Mouse (Mus musculus) layer of hippocampus, postnatal 10 days (tissue): ENCODE measurements at regions not wholly inside any gene's neighbourhood (a gene's known extent, or its start where the extent isn't known, plus 50 kb on each side); places are given as distances from the start of the nearest gene placed in this dataset.

Experiments
- DNase-seq, 2 experiments: peaks; one replicate each; pipeline ENCODE4 v3.0.0; 2021; ENCODE audit warnings: low spot score in 2 of 2

DNA sequence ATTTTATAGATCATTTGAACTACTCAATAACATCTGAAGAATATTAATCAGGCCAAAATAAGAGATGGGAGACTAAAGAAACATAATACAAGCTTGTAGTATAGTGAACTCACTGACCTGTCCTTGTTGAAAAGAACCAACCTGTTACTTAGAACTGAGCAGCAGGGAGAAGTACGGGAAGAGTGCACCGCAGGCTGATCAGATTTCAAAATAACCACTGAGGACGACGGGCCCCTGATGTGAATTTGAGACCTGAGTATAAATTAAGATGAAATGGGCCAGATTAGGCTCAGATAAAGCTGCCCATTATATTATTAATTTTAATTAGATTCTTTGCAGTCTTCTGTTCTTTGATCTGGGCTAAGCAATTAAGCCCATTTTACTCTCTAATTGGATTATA is 391.2 kb upstream of the Tyrp1 start:
- no peak for DNase-seq

DNA sequence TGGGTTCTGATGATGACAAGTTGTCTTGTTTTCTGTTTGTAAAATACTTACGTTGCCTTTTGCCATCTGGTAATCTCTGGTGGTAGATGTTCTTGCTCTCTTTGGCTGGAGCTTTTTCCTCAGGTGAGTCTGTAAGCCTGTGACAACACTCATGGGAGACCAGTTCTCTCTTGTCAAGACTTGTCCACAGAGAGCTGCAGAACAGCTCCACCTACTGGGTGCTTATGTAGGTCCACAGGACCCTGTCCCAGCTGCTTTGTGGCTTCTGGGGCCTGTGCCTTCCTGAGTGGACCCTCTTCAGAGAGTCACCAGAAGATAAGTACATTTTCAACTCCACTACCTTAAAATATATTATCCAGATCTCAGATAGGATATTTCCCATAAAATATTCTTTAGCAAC is 370.3 kb upstream of the Tyrp1 start:
- no peak for DNase-seq

DNA sequence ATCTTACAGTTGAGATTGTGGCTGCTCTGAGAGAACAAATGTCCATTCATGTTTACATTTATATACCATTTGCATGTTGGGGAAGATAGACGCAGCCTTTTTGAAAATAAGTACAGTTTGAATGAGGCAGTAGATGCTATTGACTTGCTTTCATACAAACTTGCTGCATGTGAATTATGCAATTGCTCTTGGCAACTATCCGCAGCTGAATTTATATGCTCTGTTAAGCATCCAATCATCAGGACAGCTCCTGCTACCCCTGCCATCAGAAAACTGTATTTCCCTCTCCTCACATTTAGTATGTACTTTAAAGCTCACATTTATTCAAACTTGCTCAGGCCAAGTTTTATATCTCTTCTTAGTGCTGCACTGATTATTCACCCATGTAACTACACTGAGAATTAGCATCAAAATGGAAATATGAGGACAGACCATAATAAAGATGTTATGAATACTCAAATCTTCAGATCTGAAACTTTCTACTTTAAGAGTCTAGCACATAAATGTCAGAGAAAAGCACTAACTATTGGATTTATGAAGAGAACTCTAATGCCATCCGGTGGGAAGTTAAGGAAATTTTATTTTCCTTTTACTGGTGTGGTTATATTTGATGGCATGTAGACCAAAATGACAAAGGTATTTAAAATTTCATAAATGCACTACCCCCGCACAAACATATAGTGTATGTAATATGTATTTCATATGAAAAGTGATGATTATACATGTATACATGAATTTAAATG is 358.0 kb upstream of the Tyrp1 start:
- no peak for DNase-seq

DNA sequence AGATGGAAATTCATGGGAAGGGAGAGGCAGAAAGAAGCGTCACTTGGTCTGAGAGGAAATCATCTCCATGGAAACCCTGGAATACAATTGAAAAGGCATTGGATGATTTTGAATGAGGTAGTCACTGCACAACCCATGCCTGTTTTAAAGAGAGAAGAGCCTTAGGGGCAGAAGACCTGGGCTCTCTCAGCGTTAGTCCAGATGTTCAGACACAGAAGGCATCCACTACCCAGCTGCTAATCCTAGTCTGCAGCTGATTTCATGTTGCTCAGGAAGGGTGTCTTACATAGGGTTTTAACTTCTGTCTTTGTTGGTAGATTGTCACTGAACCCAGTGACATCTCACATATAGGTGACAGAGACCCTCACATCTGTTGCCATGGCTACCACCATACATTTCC is 318.8 kb upstream of the Tyrp1 start:
- DNase-seq: no peak

DNA sequence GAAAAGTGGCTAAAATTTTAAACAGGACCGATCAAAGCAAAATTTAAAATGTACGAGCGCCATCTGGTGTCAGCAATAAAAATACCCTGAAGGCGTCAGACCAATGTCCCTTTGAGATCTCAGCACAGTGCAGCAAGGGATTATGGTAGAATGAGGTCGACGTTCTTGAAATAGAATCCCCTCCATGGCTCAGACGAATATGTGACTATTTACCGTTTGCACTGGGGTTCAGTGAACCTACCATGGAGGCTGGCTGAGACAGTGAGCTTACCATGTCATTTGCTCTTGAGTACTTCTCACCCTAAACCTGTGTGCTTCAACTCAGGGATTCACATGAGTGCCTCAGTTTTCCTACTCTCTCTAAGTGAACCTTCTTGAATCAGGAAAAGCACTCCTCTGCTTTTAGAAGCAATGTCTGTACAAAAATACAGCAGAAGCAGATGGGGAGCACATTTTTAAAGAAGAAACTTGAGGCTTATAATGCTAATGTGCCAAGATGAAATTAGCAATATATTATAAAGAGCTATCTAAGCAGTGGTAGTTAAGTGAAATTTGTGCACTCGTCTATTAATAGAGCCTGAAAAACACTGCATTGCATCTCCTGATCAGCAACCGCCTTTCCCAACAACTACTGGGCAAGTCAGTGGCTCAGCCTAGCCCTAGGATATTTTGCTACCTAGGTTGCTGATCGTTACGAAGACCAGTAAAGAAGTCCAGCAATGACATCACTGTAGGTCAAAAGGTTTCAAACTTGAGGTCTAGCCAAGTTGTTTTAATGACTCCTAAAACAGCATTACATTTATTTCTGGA is 316.2 kb upstream of the Tyrp1 start:
- peak; percentile 79 to 80 for DNase-seq

DNA sequence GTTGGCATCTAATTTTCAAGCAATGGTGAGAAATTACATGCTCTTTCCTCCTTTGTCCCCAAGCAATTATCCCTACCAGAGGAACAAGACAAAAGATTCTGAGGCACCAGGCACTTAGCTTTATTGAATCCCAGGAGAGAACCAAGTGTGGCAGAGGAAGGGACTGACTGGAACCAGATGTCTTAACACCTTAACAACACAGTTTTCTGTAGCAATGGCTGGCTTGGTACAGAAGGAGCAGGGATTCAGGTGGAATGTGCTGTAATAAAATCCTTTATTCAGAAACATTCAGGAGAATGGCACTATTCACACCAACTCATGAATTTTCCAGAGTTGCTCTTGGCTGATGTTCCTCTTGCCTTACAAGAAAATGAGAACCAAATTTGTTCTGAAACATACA is 315.3 kb upstream of the Tyrp1 start:
- DNase-seq: no peak

DNA sequence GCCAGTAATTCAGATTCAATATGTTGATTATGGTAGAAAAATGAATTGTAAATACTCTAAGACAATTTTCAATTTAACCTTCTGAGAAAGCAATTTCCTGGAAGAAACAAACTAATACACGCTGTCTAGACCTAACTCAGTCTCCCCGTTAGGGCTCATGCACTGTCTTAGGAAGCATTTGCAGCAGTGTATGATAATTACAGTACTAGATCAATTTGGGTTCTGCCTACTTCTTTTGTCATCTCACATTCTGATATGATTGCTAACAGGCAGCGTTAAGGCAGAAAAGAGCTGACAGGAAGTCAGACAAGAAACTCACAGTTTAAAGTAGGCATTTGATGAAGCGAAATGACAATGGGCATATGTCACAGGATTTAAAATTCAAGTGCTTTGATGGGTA is 294.1 kb upstream of the Tyrp1 start:
- no peak for DNase-seq

DNA sequence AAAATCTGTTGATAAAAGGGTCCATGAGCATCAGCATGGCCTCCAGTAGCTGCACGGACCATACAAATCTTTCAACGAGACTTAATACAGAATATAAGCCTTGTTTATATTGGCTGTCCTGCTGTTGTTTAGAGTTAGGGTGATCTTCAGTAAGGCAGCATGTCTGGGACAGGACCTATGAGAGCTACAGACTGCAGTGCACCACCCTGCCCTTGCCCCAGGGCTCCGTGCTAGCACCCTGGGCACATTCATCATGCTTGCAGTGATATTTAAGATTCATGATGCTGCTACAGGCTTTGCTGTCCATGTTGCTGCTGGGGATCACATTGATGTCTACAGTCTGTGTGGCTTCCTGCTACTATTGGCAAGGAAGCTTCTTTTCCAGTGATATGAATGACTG is 288.8 kb upstream of the Tyrp1 start:
- DNase-seq: no peak

DNA sequence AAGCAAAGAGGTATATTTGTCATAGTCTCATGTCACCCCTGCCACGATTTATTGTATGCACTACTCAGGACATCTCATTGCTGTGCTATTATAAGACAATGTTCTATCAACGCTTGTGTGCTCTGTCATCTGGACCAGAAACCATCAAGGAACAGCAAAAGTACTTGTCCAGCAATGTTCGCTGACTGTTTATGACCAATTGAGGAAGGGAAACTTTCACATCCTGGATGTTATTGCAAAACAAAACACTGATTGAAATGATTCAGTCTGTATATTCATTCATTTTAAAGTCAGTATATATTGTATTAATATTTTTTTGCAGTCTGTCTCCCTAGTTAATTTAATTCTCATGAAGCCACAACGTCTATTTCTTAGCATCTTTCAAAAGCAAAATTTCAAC is 244.5 kb upstream of the Tyrp1 start:
- no peak for DNase-seq

DNA sequence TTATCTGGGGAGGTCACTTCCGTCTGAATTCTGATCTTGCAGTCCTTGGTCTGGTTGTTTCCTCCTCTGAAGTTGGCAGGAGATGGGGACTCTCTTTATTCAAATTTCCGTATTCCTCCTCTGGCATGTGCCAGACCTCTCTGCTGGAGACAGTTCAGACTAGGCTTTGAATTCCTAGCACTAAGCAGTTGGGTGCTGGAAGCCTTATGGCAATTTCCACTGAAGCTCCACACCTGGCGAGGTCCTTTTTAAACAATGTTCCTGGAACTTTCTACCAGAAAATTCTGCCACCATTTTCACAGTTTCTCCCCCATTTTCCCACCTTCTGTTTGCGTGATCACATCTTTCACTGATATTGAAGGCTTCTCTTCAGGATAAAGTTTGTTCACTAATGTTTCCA is 205.7 kb upstream of the Tyrp1 start:
- DNase-seq: no peak

DNA sequence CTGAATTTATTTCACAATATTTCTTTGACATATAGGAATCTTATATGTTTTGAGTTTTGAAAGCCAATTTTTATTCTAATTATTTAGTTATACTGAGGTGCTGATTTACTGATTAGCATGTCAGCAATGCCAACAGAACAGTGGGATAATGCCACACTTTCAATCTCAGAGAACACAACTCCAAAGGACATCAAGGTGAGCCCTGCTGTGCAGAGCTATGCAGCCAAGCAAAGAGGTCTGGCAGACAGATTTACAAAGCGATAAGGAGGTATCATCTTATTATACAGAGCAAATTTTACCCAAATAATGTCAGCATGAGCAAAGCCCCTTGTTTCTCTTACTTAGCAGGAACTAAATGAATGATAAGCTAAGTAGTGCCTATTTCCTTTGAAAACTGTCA is 204.7 kb upstream of the Tyrp1 start:
- no peak for DNase-seq

DNA sequence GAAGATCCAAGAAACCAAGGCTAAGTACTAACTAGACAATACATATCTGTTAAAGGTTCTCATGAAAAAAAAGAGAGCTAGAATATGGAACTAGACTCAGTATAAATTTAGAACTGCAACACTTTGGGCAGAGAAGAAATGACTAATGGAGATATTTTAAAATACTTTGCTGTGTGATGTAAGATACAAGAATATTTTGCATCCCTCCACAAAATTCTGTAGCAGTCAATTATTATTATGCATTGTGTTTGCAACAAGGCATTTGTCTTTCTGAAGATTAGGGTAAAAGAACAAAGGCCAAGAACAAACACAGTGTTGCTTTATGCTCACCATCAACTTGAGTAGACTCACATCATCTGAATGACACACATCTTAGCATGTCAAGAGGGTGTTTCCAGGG is 203.7 kb upstream of the Tyrp1 start:
- no peak for DNase-seq

DNA sequence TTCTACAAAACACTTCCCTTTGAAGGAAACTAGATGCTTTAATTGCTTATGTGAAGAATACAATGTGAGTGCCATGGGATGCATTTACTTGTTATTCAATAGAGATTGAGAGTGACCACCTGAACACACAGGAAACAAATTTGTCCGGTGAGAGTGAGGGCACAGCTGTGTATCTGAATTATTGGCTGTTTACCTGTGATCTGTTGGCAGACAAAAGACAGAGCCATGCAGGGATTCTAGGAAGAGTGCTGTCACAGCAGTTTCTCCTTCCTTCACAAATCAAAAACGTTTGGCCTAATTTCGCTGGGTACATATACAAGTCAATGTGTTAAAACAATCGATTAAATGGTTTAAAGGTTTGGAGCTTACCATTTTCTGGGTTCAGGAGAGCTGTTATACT is 202.9 kb upstream of the Tyrp1 start:
- no peak for DNase-seq

DNA sequence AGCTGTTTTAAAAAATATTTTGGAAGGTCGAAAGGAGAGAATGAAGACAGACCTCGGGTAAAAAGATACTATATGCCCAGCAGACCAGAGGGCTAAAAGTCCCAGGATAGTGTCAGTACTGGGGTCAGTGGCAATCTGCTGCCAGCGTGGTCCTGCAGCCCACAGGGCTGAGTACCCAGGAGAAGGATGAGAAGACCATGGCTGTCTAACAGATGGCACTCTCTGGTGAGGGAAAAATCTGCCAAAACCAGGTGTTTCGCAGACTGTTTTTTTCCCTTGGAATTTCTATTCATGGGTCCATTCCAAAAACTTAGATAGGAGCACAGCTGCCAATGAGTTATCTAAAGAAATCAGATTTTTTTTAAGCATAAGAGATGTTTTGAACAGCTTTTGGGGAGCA is 202.5 kb upstream of the Tyrp1 start:
- DNase-seq: no peak

DNA sequence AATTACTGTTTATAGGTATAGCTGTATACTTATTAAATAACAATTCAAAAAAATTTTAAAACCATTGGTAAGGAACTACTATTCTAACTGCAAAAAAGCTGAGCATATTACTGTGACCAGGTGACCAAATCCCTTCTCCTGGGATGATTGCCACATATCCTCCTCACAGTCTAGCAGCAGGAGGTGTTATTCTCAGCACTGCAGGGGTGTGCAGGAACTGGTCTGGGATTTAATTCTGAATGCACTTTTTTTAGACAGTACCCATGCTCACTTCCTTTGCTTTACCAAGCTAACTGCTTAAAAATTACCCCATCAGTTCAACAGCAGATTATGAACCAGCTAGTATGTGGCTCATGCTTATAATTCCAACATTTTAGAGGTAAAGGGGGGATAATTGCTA is 195.5 kb upstream of the Tyrp1 start:
- DNase-seq: no peak
